Mouse (Mus musculus): ENCODE data around the gene Phrf1.

Gene Phrf1

DNA sequence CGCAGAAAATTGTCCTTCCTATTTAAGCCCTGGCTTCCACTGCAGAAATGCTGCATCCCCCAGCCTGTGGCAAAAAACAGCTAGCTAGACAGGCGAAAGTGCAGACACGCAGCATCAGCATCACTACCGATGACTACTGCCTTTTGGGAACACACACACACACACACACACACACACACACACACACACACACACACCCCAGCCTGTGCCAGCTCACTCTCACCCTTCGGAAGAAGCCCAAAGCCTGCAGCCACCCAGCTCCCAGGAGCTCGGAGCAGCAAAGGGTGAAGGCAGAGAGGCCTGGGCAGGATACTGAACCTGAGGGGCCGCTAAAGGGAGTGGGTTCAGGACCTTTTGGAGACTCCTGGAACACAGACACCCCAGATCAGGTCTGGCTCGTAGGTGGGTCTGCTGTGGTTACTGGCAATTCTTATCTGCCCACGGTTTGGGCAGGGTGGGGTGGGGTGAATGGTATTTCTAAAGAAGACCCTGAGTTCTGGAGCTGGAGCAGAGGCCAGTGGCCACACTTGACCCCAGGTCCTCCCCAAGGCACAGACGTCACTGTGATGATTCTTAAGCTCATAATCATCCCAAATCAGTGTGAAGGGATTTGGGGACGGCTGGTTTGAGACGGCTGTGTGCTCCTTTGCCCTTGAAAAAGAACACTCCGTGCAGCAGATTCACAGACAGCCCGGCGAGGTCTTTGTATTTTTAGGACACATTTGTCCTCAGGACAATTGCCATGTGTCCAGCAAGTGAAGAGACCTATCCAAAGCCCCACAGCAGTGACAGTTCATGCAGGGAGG, 64.2 kb downstream of the Phrf1 start:
- no peak for TF ChIP-seq GATA4 (IDR thresholded peaks at IDR 0.05; ENCODE audit: insufficient replicate concordance, low read length)

- TF ChIP-seq GATA4 (IDR thresholded peaks at IDR 0.05; ENCODE audit: insufficient replicate concordance, low read length) = no peak
Measured at GRCm38 (mm10) chr7:141293852-141294471, 65.4 kb downstream of the Phrf1 start.

DNA sequence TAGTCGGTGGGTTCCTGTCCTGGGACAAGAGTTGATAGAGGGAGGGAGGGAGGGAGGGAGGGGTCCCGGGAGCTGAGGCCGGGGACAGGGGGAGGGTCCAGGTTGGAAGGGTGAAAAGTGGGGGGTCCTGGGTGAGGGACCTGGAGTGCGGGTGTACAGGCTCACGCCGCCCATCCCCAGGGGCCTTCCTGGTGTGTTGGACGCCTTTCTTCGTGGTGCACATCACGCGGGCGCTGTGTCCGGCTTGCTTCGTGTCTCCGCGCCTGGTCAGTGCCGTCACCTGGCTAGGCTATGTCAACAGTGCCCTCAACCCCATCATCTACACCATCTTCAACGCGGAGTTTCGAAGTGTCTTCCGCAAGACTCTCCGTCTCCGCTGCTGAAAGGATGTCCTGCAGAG, 65.9 kb downstream of the Phrf1 start:
- TF ChIP-seq GATA4 (IDR thresholded peaks at IDR 0.05; ENCODE audit: insufficient replicate concordance, low read length) = no peak

GRCm38 (mm10) chr7:141297926-141298650, 69.5 kb downstream of the Phrf1 start:
- TF ChIP-seq GATA4 (IDR thresholded peaks at IDR 0.05; ENCODE audit: insufficient replicate concordance, low read length) = no peak

- TF ChIP-seq GATA4 (IDR thresholded peaks at IDR 0.05; ENCODE audit: insufficient replicate concordance, low read length) = no peak
Measured at GRCm38 (mm10) chr7:141299175-141299574, 70.6 kb downstream of the Phrf1 start.

GRCm38 (mm10) chr7:141301386-141301785, 72.8 kb downstream of the Phrf1 start:
- TF ChIP-seq GATA4 (IDR thresholded peaks at IDR 0.05; ENCODE audit: insufficient replicate concordance, low read length) = no peak

DNA sequence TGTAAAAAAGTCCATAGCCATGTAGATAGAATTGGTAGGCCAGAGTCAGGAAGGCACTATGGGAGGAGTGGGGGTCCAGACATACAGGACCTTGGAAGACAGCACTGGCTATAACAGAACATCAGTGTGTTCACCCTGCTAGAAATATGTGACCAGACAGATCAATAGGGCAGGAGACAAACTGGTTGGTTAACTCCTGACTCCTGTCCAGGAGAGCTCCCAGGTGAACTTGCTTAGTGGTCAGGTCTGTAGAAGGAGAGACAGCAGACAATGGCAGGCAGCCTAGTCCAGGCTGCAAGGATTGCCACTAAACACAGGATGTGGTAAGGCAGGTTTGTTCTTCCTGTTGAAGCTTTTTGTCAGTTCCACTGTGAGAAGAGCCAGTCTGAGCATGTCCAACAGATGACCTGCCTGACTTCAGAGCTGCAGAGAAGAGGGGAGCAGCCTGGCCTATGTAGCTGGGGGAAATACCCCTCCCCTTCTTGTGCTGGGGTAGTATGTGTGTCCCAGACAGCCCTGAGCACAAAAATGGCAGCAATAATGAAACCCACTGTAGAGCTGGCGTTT, 74.2 kb downstream of the Phrf1 start:
- no peak for TF ChIP-seq GATA4 (IDR thresholded peaks at IDR 0.05; ENCODE audit: insufficient replicate concordance, low read length)

- no peak for TF ChIP-seq GATA4 (IDR thresholded peaks at IDR 0.05; ENCODE audit: insufficient replicate concordance, low read length)
Measured at GRCm38 (mm10) chr7:141304537-141304936, 76.0 kb downstream of the Phrf1 start.
